Mouse (Mus musculus): ENCODE results near the gene Scube2. TPM values are rescaled to one million over a fixed set of nuclear protein-coding genes. Genes with fewer than 3 reads are reported as not detected.
A peak's percentile ranks its signal among the peaks of the same experiment; 100 is the strongest.

Scube2 gene
- polyA plus RNA-seq, 1 experiment from 2014 or later = 1.3 TPM

DNA sequence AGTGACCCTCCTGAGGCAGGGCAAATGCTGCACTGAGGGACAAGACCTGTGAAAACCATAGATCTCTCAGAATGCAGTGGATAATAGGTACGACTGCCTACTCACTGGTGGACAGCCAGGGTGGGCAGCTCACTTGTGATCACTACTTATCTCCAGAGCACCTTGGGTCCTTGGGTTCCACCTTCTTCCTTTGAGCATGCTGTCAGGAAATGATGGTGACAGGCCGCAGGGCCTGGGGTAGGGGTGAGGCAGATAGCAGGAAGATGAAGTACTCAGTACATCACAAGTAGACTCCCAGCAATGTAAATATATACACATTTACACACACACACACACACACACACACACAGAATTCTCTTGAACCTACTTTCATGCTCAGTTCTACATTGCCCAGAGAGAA is 77.6 kb downstream of the Scube2 start:
- no peak for DNase-seq
- H3K27me3 ChIP-seq (ENCODE audit: insufficient read depth, low read length) = peaks cover 13% of the 10 kb centered on the region
- H3K9me3 ChIP-seq (ENCODE audit: low read depth, low read length) = no peaks in the 10 kb centered on the region
- no peak overlapping the region for H3K27ac ChIP-seq (ENCODE audit: low read depth)
- TF ChIP-seq CTCF (IDR thresholded peaks at IDR 0.05; ENCODE audit: low read depth) = no peak
- no peak overlapping the region for H3K9ac ChIP-seq
- ATAC-seq (ENCODE audit: insufficient read depth) = no peak
- no peaks in the 10 kb centered on the region for H3K36me3 ChIP-seq (ENCODE audit: insufficient read depth)
- H3K4me1 ChIP-seq (ENCODE audit: insufficient read depth) = no peaks in the 10 kb centered on the region
- 76% methylated on average over 2 of the region's 2 CpGs for whole genome bisulfite sequencing
- H3K4me3 ChIP-seq (ENCODE audit: low read depth, low read length) = no peak overlapping the region
- no peak overlapping the region for H3K4me2 ChIP-seq

DNA sequence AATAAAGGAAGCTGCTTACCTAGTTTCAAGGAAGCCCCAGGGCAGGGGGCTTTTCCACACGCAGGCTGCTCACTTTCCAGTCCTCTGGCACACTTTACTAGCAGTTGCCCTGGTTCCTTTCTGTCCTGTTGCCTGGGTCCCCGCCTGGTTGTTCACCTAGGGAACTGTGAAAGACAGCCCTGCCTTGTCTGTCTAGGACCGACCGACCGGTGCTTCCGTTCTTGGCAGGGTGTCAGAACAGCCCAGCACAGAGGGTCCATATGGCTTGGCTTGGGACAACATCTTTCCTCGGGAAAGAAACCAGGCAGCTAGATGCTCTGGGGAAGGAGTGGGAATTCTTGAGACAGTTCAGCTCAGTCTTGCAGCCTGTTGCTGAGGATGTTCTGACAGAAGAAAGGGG is 82.2 kb downstream of the Scube2 start:
- Histone ChIP-seq H3K4me1 (ENCODE audit: insufficient read depth) (peaks cover 8% of the 10 kb centered on the region; the same call in 1 of the 2 replicates), H3K9ac (no peak overlapping the region), H3K9me3 (ENCODE audit: low read depth, low read length) (no peaks in the 10 kb centered on the region), H3K4me2 (no peak overlapping the region), H3K27ac (ENCODE audit: low read depth) (no peak overlapping the region), H3K27me3 (ENCODE audit: insufficient read depth, low read length) (peaks cover 54% of the 10 kb centered on the region), H3K36me3 (ENCODE audit: insufficient read depth) (no peaks in the 10 kb centered on the region), H3K4me3 (ENCODE audit: low read depth, low read length) (no peak overlapping the region)
- 28% methylated on average over 7 of the region's 7 CpGs for WGBS
- ATAC-seq (ENCODE audit: insufficient read depth) (no peak), DNase-seq (peak; percentile 28)
- TF ChIP-seq CTCF (IDR thresholded peaks at IDR 0.05; ENCODE audit: low read depth) = no peak

GRCm38 (mm10) chr7:109781470-109782203 is 83.8 kb downstream of the Scube2 start, which contains the start of gene Nrip3:
TSS of gene Nrip3 (minus strand) at chr7:109782025.
- Histone ChIP-seq H3K4me2 (peak within 1 kb of the TSS; percentile 87), H3K9ac (peak within 1 kb of the TSS; percentile 20; the same call in 1 of the 2 replicates), H3K4me1 (ENCODE audit: insufficient read depth) (peaks cover 8% of the 10 kb centered on the region; the same call in 1 of the 2 replicates), H3K4me3 (ENCODE audit: low read depth, low read length) (peak within 1 kb of the TSS; percentile 47), H3K27ac (ENCODE audit: low read depth) (no peak within 1 kb of the TSS), H3K9me3 (ENCODE audit: low read depth, low read length) (no peaks in the 10 kb centered on the region), H3K36me3 (ENCODE audit: insufficient read depth) (no peaks in the 10 kb centered on the region), H3K27me3 (ENCODE audit: insufficient read depth, low read length) (peaks cover 54% of the 10 kb centered on the region)
- WGBS = under 1% methylated on average over 52 of the region's 52 CpGs
- ATAC-seq (ENCODE audit: insufficient read depth) = peak; percentile 76
- no peak for TF ChIP-seq CTCF (IDR thresholded peaks at IDR 0.05; ENCODE audit: low read depth)
- peak; percentile 85 for DNase-seq

- Histone ChIP-seq H3K36me3 (ENCODE audit: insufficient read depth) (no peaks in the 10 kb centered on the region), H3K4me1 (ENCODE audit: insufficient read depth) (peaks cover 8% of the 10 kb centered on the region; the same call in 1 of the 2 replicates), H3K27ac (ENCODE audit: low read depth) (no peak overlapping the region), H3K4me2 (peak overlapping the region; percentile 87), H3K9ac (peak overlapping the region; percentile 20; the same call in 1 of the 2 replicates), H3K4me3 (ENCODE audit: low read depth, low read length) (peak overlapping the region; percentile 47), H3K9me3 (ENCODE audit: low read depth, low read length) (no peaks in the 10 kb centered on the region), H3K27me3 (ENCODE audit: insufficient read depth, low read length) (peaks cover 54% of the 10 kb centered on the region)
- peak; percentile 62; the same call in 1 of the 2 replicates for ATAC-seq (ENCODE audit: insufficient read depth)
- TF ChIP-seq CTCF (IDR thresholded peaks at IDR 0.05; ENCODE audit: low read depth) = no peak
- under 1% methylated on average over 24 of the region's 24 CpGs for WGBS
- no peak for DNase-seq
These were observed 84.4 kb downstream of the Scube2 start for GRCm38 (mm10) chr7:109781087-109781469.

GRCm38 (mm10) chr7:109772251-109772650 is 93.2 kb downstream of the Scube2 start:
- no peak for DNase-seq
- H3K4me3 ChIP-seq (ENCODE audit: low read depth, low read length) = no peak overlapping the region
- H3K36me3 ChIP-seq (ENCODE audit: insufficient read depth) = no peaks in the 10 kb centered on the region
- no peaks in the 10 kb centered on the region for H3K27me3 ChIP-seq (ENCODE audit: insufficient read depth, low read length)
- no peaks in the 10 kb centered on the region for H3K9me3 ChIP-seq (ENCODE audit: low read depth, low read length)
- no peak overlapping the region for H3K9ac ChIP-seq
- no peaks in the 10 kb centered on the region for H3K4me1 ChIP-seq (ENCODE audit: insufficient read depth)
- no peak overlapping the region for H3K4me2 ChIP-seq
- H3K27ac ChIP-seq (ENCODE audit: low read depth) = no peak overlapping the region
- ATAC-seq (ENCODE audit: insufficient read depth) = no peak
- no peak for TF ChIP-seq CTCF (IDR thresholded peaks at IDR 0.05; ENCODE audit: low read depth)

DNA sequence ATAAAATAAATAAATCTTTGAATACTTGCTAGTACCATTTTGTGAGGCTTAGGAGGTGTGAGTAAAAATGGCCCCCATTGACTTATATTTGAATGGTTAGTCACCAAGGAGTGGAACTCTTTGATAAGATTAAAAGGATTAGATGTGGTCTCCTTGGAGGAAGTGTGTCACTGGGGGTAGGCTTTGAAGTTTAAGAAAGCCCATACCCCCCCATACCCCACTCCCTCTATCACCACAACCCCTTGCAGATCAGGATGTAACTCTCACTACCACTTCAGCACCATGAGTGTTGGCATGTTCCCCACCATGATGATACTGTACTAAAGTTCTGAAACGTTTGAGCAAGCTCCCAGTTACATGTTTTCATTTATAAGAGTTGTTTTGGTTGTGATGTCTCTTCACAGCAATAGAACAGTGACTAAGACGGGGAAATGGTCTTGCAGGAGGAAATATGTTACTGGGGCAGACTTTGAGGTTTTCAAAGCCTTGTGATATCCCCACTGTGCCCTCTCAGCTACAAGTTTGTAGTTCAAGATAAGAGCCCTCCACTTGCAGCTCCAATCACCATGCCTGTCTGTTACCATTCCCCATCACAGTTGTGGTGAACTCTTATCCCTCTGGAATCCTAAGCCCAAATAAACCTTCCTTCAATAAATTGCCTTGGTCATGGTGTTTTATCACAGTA is 96.6 kb downstream of the Scube2 start:
- Histone ChIP-seq H3K4me3 (ENCODE audit: low read depth, low read length) (no peak overlapping the region), H3K9ac (no peak overlapping the region), H3K4me1 (ENCODE audit: insufficient read depth) (no peaks in the 10 kb centered on the region), H3K36me3 (ENCODE audit: insufficient read depth) (no peaks in the 10 kb centered on the region), H3K27me3 (ENCODE audit: insufficient read depth, low read length) (no peaks in the 10 kb centered on the region), H3K9me3 (ENCODE audit: low read depth, low read length) (no peaks in the 10 kb centered on the region), H3K27ac (ENCODE audit: low read depth) (no peak overlapping the region), H3K4me2 (no peak overlapping the region)
- 38% methylated on average over 2 of the region's 2 CpGs for WGBS
- ATAC-seq (ENCODE audit: insufficient read depth) (no peak), DNase-seq (no peak)
- no peak for TF ChIP-seq CTCF (IDR thresholded peaks at IDR 0.05; ENCODE audit: low read depth)

Measured in lung, embryonic 14.5 days (tissue).